Mouse (Mus musculus): ENCODE measurements at regions not wholly inside any gene's neighbourhood (a gene's known extent, or its start where the extent isn't known, plus 50 kb on each side); places are given as distances from the start of the nearest gene placed in this dataset.

- TF ChIP-seq POLR2A (IDR thresholded peaks at IDR 0.05; ENCODE audit: low read depth, low read length) (no peak), CTCF (IDR thresholded peaks at IDR 0.05; ENCODE audit: borderline replicate concordance, insufficient read depth, low read length) (no peak)
- no peak overlapping the region for H3K27ac ChIP-seq (ENCODE audit: insufficient read depth, low read length)
- H3K4me1 ChIP-seq (ENCODE audit: control insufficient read depth, insufficient read depth, low read length) = no peaks in the 10 kb centered on the region
- no peak overlapping the region for H3K4me3 ChIP-seq (ENCODE audit: insufficient read depth, low read length)
Observed at GRCm38 (mm10) chr13:72735916-72736315, 107.3 kb downstream of the Irx2 start.

GRCm38 (mm10) chr13:72736992-72737391 is 108.4 kb downstream of the Irx2 start:
- Histone ChIP-seq H3K4me3 (ENCODE audit: insufficient read depth, low read length) (no peak overlapping the region), H3K4me1 (ENCODE audit: control insufficient read depth, insufficient read depth, low read length) (no peaks in the 10 kb centered on the region), H3K27ac (ENCODE audit: insufficient read depth, low read length) (no peak overlapping the region)
- no peak for TF ChIP-seq POLR2A (IDR thresholded peaks at IDR 0.05; ENCODE audit: low read depth, low read length)
- no peak for TF ChIP-seq CTCF (IDR thresholded peaks at IDR 0.05; ENCODE audit: borderline replicate concordance, insufficient read depth, low read length)

GRCm38 (mm10) chr13:72747187-72747586 is 118.6 kb downstream of the Irx2 start:
- H3K4me3 ChIP-seq (ENCODE audit: insufficient read depth, low read length) = no peak overlapping the region
- H3K27ac ChIP-seq (ENCODE audit: insufficient read depth, low read length) = no peak overlapping the region
- no peaks in the 10 kb centered on the region for H3K4me1 ChIP-seq (ENCODE audit: control insufficient read depth, insufficient read depth, low read length)
- TF ChIP-seq POLR2A (IDR thresholded peaks at IDR 0.05; ENCODE audit: low read depth, low read length) (no peak), CTCF (IDR thresholded peaks at IDR 0.05; ENCODE audit: borderline replicate concordance, insufficient read depth, low read length) (no peak)

GRCm38 (mm10) chr13:72755036-72755435 is 126.4 kb downstream of the Irx2 start:
- Histone ChIP-seq H3K4me3 (ENCODE audit: insufficient read depth, low read length) (no peak overlapping the region), H3K4me1 (ENCODE audit: control insufficient read depth, insufficient read depth, low read length) (no peaks in the 10 kb centered on the region), H3K27ac (ENCODE audit: insufficient read depth, low read length) (no peak overlapping the region)
- no peak for TF ChIP-seq POLR2A (IDR thresholded peaks at IDR 0.05; ENCODE audit: low read depth, low read length)
- no peak for TF ChIP-seq CTCF (IDR thresholded peaks at IDR 0.05; ENCODE audit: borderline replicate concordance, insufficient read depth, low read length)

- H3K27ac ChIP-seq (ENCODE audit: insufficient read depth, low read length) = no peak overlapping the region
- TF ChIP-seq CTCF (IDR thresholded peaks at IDR 0.05; ENCODE audit: borderline replicate concordance, insufficient read depth, low read length) (no peak), POLR2A (IDR thresholded peaks at IDR 0.05; ENCODE audit: low read depth, low read length) (no peak)
Observed at GRCm38 (mm10) chr13:72762481-72762880, 133.9 kb downstream of the Irx2 start.

GRCm38 (mm10) chr13:72763337-72763736 is 134.7 kb downstream of the Irx2 start:
- TF ChIP-seq POLR2A (IDR thresholded peaks at IDR 0.05; ENCODE audit: low read depth, low read length) = no peak
- TF ChIP-seq CTCF (IDR thresholded peaks at IDR 0.05; ENCODE audit: borderline replicate concordance, insufficient read depth, low read length) = no peak
- Histone ChIP-seq H3K4me1 (ENCODE audit: control insufficient read depth, insufficient read depth, low read length) (no peaks in the 10 kb centered on the region), H3K27ac (ENCODE audit: insufficient read depth, low read length) (no peak overlapping the region), H3K4me3 (ENCODE audit: insufficient read depth, low read length) (no peak overlapping the region)

More at GRCm38 (mm10) chr13:72762481-72762880, 133.9 kb downstream of the Irx2 start:
- no peak overlapping the region for H3K4me3 ChIP-seq (ENCODE audit: insufficient read depth, low read length)
- no peaks in the 10 kb centered on the region for H3K4me1 ChIP-seq (ENCODE audit: control insufficient read depth, insufficient read depth, low read length)

- Histone ChIP-seq H3K27ac (ENCODE audit: insufficient read depth, low read length) (no peak overlapping the region), H3K4me1 (ENCODE audit: control insufficient read depth, insufficient read depth, low read length) (no peaks in the 10 kb centered on the region), H3K4me3 (ENCODE audit: insufficient read depth, low read length) (no peak overlapping the region)
- TF ChIP-seq CTCF (IDR thresholded peaks at IDR 0.05; ENCODE audit: borderline replicate concordance, insufficient read depth, low read length) = no peak
- TF ChIP-seq POLR2A (IDR thresholded peaks at IDR 0.05; ENCODE audit: low read depth, low read length) = no peak
Observed at GRCm38 (mm10) chr13:72767306-72767705, 138.7 kb downstream of the Irx2 start.

GRCm38 (mm10) chr13:72769007-72769595 is 140.5 kb downstream of the Irx2 start:
- TF ChIP-seq POLR2A (IDR thresholded peaks at IDR 0.05; ENCODE audit: low read depth, low read length) (no peak), CTCF (IDR thresholded peaks at IDR 0.05; ENCODE audit: borderline replicate concordance, insufficient read depth, low read length) (no peak)
- H3K27ac ChIP-seq (ENCODE audit: insufficient read depth, low read length) = no peak overlapping the region
- H3K4me3 ChIP-seq (ENCODE audit: insufficient read depth, low read length) = no peak overlapping the region
- H3K4me1 ChIP-seq (ENCODE audit: control insufficient read depth, insufficient read depth, low read length) = no peaks in the 10 kb centered on the region

- Histone ChIP-seq H3K4me1 (ENCODE audit: control insufficient read depth, insufficient read depth, low read length) (no peaks in the 10 kb centered on the region), H3K27ac (ENCODE audit: insufficient read depth, low read length) (no peak overlapping the region), H3K4me3 (ENCODE audit: insufficient read depth, low read length) (no peak overlapping the region)
- TF ChIP-seq CTCF (IDR thresholded peaks at IDR 0.05; ENCODE audit: borderline replicate concordance, insufficient read depth, low read length) = no peak
- no peak for TF ChIP-seq POLR2A (IDR thresholded peaks at IDR 0.05; ENCODE audit: low read depth, low read length)
Observed at GRCm38 (mm10) chr13:72783026-72783726, 154.6 kb downstream of the Irx2 start.

GRCm38 (mm10) chr13:72783727-72784070 is 155.1 kb downstream of the Irx2 start:
- Histone ChIP-seq H3K27ac (ENCODE audit: insufficient read depth, low read length) (no peak overlapping the region), H3K4me3 (ENCODE audit: insufficient read depth, low read length) (no peak overlapping the region), H3K4me1 (ENCODE audit: control insufficient read depth, insufficient read depth, low read length) (no peaks in the 10 kb centered on the region)
- no peak for TF ChIP-seq CTCF (IDR thresholded peaks at IDR 0.05; ENCODE audit: borderline replicate concordance, insufficient read depth, low read length)
- TF ChIP-seq POLR2A (IDR thresholded peaks at IDR 0.05; ENCODE audit: low read depth, low read length) = no peak
